Mouse (Mus musculus) forebrain, embryonic 14.5 days (tissue): ENCODE data around the gene Gmpr. TPM values are rescaled to one million over a fixed set of nuclear protein-coding genes. Genes with fewer than 3 reads are reported as not detected.

Experiments
- ATAC-seq: fragments of 200-750 bp; cut with Nextera tagmentation; 2 replicates; pipeline ENCODE4 v1.8.0; 2017; ENCODE audit warnings: mild to moderate bottlenecking, moderate library complexity
- DNase-seq: peaks from one replicate; pipeline ENCODE4 v3.0.0-alpha.2; 2015; ENCODE audit warnings: low spot score
- H3K27ac ChIP-seq: fragments of 300-500 bp; sonication (generic); 2 replicates; pipeline ENCODE4 v1.5.1; 2014; ENCODE audit warnings: low read depth, mild to moderate bottlenecking, control low read depth, low read length, moderate library complexity
- H3K27me3 ChIP-seq: fragments of 300-500 bp; sonication (generic); replicated peaks from 2 replicates; pipeline ENCODE4 v1.6.1; 2014; ENCODE audit warnings: low read length, control low read depth, mixed read lengths; ENCODE audit not compliant: control insufficient read depth, insufficient read depth
- H3K36me3 ChIP-seq: fragments of 300-500 bp; sonication (generic); 2 replicates; pipeline ENCODE4 v1.6.1; 2014; ENCODE audit warnings: low read length, control low read depth; ENCODE audit not compliant: control insufficient read depth, insufficient read depth
- H3K4me1 ChIP-seq: fragments of 300-500 bp; sonication (generic); 2 replicates; pipeline ENCODE4 v1.6.1; 2014; ENCODE audit warnings: antibody characterized with exemption, low read length, control low read depth; ENCODE audit not compliant: control insufficient read depth, insufficient read depth
- H3K4me2 ChIP-seq: fragments of 300-500 bp; sonication (generic); 2 replicates; pipeline ENCODE4 v1.6.1; 2014; ENCODE audit warnings: mild to moderate bottlenecking, control low read depth, low read length
- H3K4me3 ChIP-seq: fragments of 300-500 bp; sonication (generic); 2 replicates; pipeline ENCODE4 v1.5.1; 2014; ENCODE audit warnings: low read depth, low read length, control low read depth
- H3K9ac ChIP-seq: fragments of 300-500 bp; sonication (generic); 2 replicates; pipeline ENCODE4 v1.6.1; 2014; ENCODE audit warnings: mild to moderate bottlenecking, low read length, control low read depth, moderate library complexity
- H3K9me3 ChIP-seq: fragments of 300-500 bp; sonication (generic); replicated peaks from 2 replicates; pipeline ENCODE4 v1.6.1; 2016; ENCODE audit warnings: low read length, control low read depth, mixed read lengths; ENCODE audit not compliant: control insufficient read depth
- WGBS: fragments of 180-500 bp; shearing (Covaris S2); extraction: QIAGEN DNeasy Blood & Tissue Kit; methylation state at CpG from one replicate; pipeline ENCODE4 v1.1.7; 2014; 5-methylcytosine and 5-hydroxymethylcytosine counted together
- polyA plus RNA-seq: library from polyadenylated mRNA; unstranded; fragments of >200 nt; fragmentation: Nextera tagmentation; extraction: Ambion mirVana; gene quantifications from 2 replicates; pipeline ENCODE4 v1.2.1, GENCODE M21; 2014

The Gmpr gene
- polyA plus RNA-seq, 1 experiment from 2014 or later, result 24.3 TPM

- no peaks in the 10 kb centered on the region for H3K9me3 ChIP-seq
- WGBS, result 88% methylated on average over 13 of the region's 13 CpGs
- no peak overlapping the region for H3K9ac ChIP-seq
- ATAC-seq (no peak), DNase-seq (no peak)
- H3K27me3 ChIP-seq, result no peaks in the 10 kb centered on the region
- H3K4me3 ChIP-seq, result no peak overlapping the region
- H3K36me3 ChIP-seq, result no peaks in the 10 kb centered on the region
- H3K4me1 ChIP-seq, result no peaks in the 10 kb centered on the region
- no peak overlapping the region for H3K27ac ChIP-seq
- H3K4me2 ChIP-seq, result no peak overlapping the region
These were observed 38.7 kb downstream of the Gmpr start for GRCm38 (mm10) chr13:45545974-45546373.

- no peaks in the 10 kb centered on the region for H3K9me3 ChIP-seq
- no peak for DNase-seq
- no peaks in the 10 kb centered on the region for H3K36me3 ChIP-seq
- H3K9ac ChIP-seq, result no peak overlapping the region
- H3K4me2 ChIP-seq, result no peak overlapping the region
- no peaks in the 10 kb centered on the region for H3K27me3 ChIP-seq
- H3K27ac ChIP-seq, result no peak overlapping the region
- no peak overlapping the region for H3K4me3 ChIP-seq
- ATAC-seq, result no peak
- WGBS, result 86% methylated on average over 4 of the region's 4 CpGs
- H3K4me1 ChIP-seq, result no peaks in the 10 kb centered on the region
These were observed 39.7 kb downstream of the Gmpr start for GRCm38 (mm10) chr13:45546946-45547345.

DNA sequence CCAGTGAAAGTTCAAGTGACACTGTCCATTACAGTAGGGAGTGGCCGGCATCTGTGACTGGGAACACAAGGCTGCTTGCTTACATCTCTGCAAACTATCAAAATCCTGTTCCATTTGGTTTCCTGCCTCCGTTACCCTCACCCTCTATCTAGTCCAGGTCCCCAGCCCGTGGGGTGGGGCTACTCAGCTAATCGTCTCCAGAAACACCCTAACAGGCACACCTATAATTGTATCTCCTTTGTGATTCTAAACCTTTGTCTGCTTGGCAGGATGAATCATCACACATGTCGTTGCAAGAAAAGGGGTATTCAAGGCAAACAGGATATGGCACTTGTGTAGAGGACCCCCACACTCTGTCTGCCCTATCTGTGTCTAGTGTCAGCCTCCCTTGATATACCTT lies 40.3 kb downstream of the Gmpr start:
- H3K4me2 ChIP-seq, result no peak overlapping the region
- no peaks in the 10 kb centered on the region for H3K4me1 ChIP-seq
- 82% methylated on average over 5 of the region's 5 CpGs for WGBS
- H3K9me3 ChIP-seq, result no peaks in the 10 kb centered on the region
- H3K4me3 ChIP-seq, result no peak overlapping the region
- H3K27me3 ChIP-seq, result no peaks in the 10 kb centered on the region
- DNase-seq (no peak), ATAC-seq (no peak)
- no peaks in the 10 kb centered on the region for H3K36me3 ChIP-seq
- H3K9ac ChIP-seq, result no peak overlapping the region
- no peak overlapping the region for H3K27ac ChIP-seq

GRCm38 (mm10) chr13:45553674-45554073 lies 46.4 kb downstream of the Gmpr start:
- ATAC-seq (no peak), DNase-seq (no peak)
- Histone ChIP-seq H3K9ac (no peak overlapping the region), H3K27ac (no peak overlapping the region), H3K9me3 (no peaks in the 10 kb centered on the region), H3K4me1 (peaks cover 2% of the 10 kb centered on the region; the same call in 1 of the 2 replicates), H3K4me3 (no peak overlapping the region), H3K36me3 (peaks cover 7% of the 10 kb centered on the region; the same call in 1 of the 2 replicates), H3K4me2 (no peak overlapping the region), H3K27me3 (no peaks in the 10 kb centered on the region)
- WGBS, result 41% methylated on average over 7 of the region's 7 CpGs

DNA sequence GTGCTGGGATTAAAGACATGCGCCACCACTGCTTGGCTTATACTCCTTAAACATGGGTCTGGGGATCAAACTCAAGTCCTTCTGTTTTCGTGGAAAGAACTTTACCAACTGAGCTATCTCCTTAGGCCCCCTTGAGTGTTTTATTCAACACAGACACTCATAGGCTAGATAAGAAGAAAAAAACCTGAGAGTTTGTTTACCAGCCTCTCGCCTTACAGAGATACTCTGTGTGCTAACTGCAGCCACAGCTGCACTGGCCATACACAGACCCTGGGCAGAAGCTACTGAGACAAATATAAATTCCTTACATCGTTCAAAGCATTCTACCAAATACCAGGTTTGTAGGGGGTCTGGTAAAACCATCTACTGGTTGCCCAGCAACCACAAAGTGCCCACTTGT lies 51.1 kb downstream of the Gmpr start:
- Histone ChIP-seq H3K4me2 (no peak overlapping the region), H3K36me3 (peaks cover 7% of the 10 kb centered on the region; the same call in 1 of the 2 replicates), H3K4me3 (no peak overlapping the region), H3K27me3 (no peaks in the 10 kb centered on the region), H3K4me1 (peaks cover 2% of the 10 kb centered on the region; the same call in 1 of the 2 replicates), H3K9me3 (no peaks in the 10 kb centered on the region), H3K27ac (no peak overlapping the region), H3K9ac (no peak overlapping the region)
- DNase-seq, result no peak
- 68% methylated on average over 4 of the region's 4 CpGs for WGBS
- no peak for ATAC-seq

DNA sequence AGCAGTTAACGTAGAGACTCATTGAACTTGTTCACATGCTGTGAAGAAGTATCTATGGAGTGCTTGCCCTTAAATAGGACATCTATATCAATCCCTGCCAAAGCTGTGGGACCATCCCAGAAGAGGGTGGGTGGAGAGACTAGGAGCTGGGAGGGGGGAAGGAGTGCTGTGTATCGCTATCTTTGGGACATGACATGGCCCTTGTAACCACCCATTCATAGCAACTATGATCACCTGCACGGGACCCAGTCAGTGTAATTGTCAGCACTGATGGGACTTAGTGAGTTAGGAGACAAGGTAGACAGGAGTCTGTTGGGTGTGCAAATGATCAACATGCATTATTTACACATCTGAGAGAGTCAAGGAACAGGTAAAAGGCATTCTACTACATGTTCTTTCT lies 52.0 kb downstream of the Gmpr start:
- no peak overlapping the region for H3K27ac ChIP-seq
- no peaks in the 10 kb centered on the region for H3K4me1 ChIP-seq
- H3K9me3 ChIP-seq, result no peaks in the 10 kb centered on the region
- no peak overlapping the region for H3K4me2 ChIP-seq
- ATAC-seq, result no peak
- peaks cover 7% of the 10 kb centered on the region; the same call in 1 of the 2 replicates for H3K36me3 ChIP-seq
- no peak overlapping the region for H3K4me3 ChIP-seq
- no peaks in the 10 kb centered on the region for H3K27me3 ChIP-seq
- WGBS, result 92% methylated on average over 3 of the region's 3 CpGs
- H3K9ac ChIP-seq, result no peak overlapping the region
- no peak for DNase-seq

GRCm38 (mm10) chr13:45560543-45560942 lies 53.3 kb downstream of the Gmpr start:
- Histone ChIP-seq H3K27me3 (no peaks in the 10 kb centered on the region), H3K36me3 (peaks cover 7% of the 10 kb centered on the region; the same call in 1 of the 2 replicates), H3K9ac (no peak overlapping the region), H3K9me3 (no peaks in the 10 kb centered on the region), H3K27ac (no peak overlapping the region), H3K4me1 (no peaks in the 10 kb centered on the region), H3K4me2 (no peak overlapping the region), H3K4me3 (no peak overlapping the region)
- DNase-seq (peak; percentile 36), ATAC-seq (no peak)
- WGBS, result 75% methylated on average over 7 of the region's 7 CpGs

- no peak overlapping the region for H3K9ac ChIP-seq
- no peak overlapping the region for H3K27ac ChIP-seq
- no peaks in the 10 kb centered on the region for H3K27me3 ChIP-seq
- H3K4me3 ChIP-seq, result no peak overlapping the region
- ATAC-seq, result no peak
- DNase-seq, result no peak
- no peak overlapping the region for H3K4me2 ChIP-seq
- H3K36me3 ChIP-seq, result peaks cover 1% of the 10 kb centered on the region; the same call in 1 of the 2 replicates
- 78% methylated on average over 9 of the region's 9 CpGs for WGBS
- H3K9me3 ChIP-seq, result no peaks in the 10 kb centered on the region
- H3K4me1 ChIP-seq, result no peaks in the 10 kb centered on the region
These were observed 54.8 kb downstream of the Gmpr start for GRCm38 (mm10) chr13:45562011-45562410.

- 62% methylated on average over 4 of the region's 4 CpGs for WGBS
- no peak for DNase-seq
- H3K4me3 ChIP-seq, result no peak overlapping the region
- H3K4me2 ChIP-seq, result no peak overlapping the region
- no peaks in the 10 kb centered on the region for H3K27me3 ChIP-seq
- ATAC-seq, result no peak
- no peak overlapping the region for H3K27ac ChIP-seq
- no peak overlapping the region for H3K9ac ChIP-seq
- H3K9me3 ChIP-seq, result no peaks in the 10 kb centered on the region
- H3K36me3 ChIP-seq, result peaks cover 4% of the 10 kb centered on the region; the same call in 1 of the 2 replicates
- no peaks in the 10 kb centered on the region for H3K4me1 ChIP-seq
These were observed 57.7 kb downstream of the Gmpr start for GRCm38 (mm10) chr13:45564946-45565345.
